Mouse (Mus musculus): ENCODE results near the gene Ndst2. TPM values are rescaled to one million over a fixed set of nuclear protein-coding genes. Genes with fewer than 3 reads are reported as not detected.

Ndst2 gene
- 100 to 1,000 TPM in 21 of 26 experiments, 10 to 100 TPM in 5; 68.3 to 330 (median 160) TPM for total RNA-seq (2018; cell fraction: chromatin; rRNA removed)
- 10 to 100 TPM; 24.5 to 83.9 (median 48.9) TPM for total RNA-seq (2018; cell fraction: cytosol; rRNA removed)
- 100 to 1,000 TPM in 21 of 26 experiments, 10 to 100 TPM in 5; 69.3 to 295 (median 131) TPM for total RNA-seq (2018; cell fraction: nucleus; rRNA removed)
- polyA plus RNA-seq (2018), result 30.3 to 67.9 TPM (median 35.8 TPM) in 3 replicates

- Histone ChIP-seq H3K27ac (peak within 1 kb of the TSS; percentile 95), H3K79me2 (ENCODE audit: inconsistent target) (peaks cover 43% of the 10 kb centered on the region), H3K36me3 (ENCODE audit: inconsistent target) (peaks cover 17% of the 10 kb centered on the region), H3K4me3 (ENCODE audit: inconsistent target) (peak within 1 kb of the TSS; percentile 92)
- under 1% methylated on average over 72 of the region's 81 CpGs for WGBS (ENCODE audit: missing documents)
Measured at GRCm38 (mm10) chr14:20733952-20734774, at the start of gene Ndst2. TSS of gene Ndst2 (minus strand) at chr14:20734562.

- Histone ChIP-seq H3K79me2 (ENCODE audit: inconsistent target) (peaks cover 79% of the 10 kb centered on the region), H3K4me3 (ENCODE audit: inconsistent target) (no peak overlapping the region), H3K27ac (no peak overlapping the region), H3K36me3 (ENCODE audit: inconsistent target) (peaks cover 6% of the 10 kb centered on the region; the same call in 1 of the 2 replicates)
- 71% methylated on average over 6 of the region's 6 CpGs for WGBS (ENCODE audit: missing documents)
Measured at GRCm38 (mm10) chr14:20783526-20783925, 49.2 kb upstream of the Ndst2 start.

- no peak overlapping the region for H3K4me3 ChIP-seq (ENCODE audit: inconsistent target)
- no peak overlapping the region for H3K27ac ChIP-seq
- WGBS (ENCODE audit: missing documents), result 85% methylated on average over 7 of the region's 7 CpGs
- H3K36me3 ChIP-seq (ENCODE audit: inconsistent target), result peaks cover 13% of the 10 kb centered on the region; the same call in 1 of the 2 replicates
- H3K79me2 ChIP-seq (ENCODE audit: inconsistent target), result peaks cover 73% of the 10 kb centered on the region
Measured at GRCm38 (mm10) chr14:20782860-20783259, 48.5 kb upstream of the Ndst2 start.

GRCm38 (mm10) chr14:20780217-20780616, 45.9 kb upstream of the Ndst2 start:
- no peak overlapping the region for H3K27ac ChIP-seq
- H3K36me3 ChIP-seq (ENCODE audit: inconsistent target), result peaks cover 15% of the 10 kb centered on the region; the same call in 1 of the 2 replicates
- H3K79me2 ChIP-seq (ENCODE audit: inconsistent target), result peaks cover 59% of the 10 kb centered on the region
- no peak overlapping the region for H3K4me3 ChIP-seq (ENCODE audit: inconsistent target)
- 84% methylated on average over 8 of the region's 8 CpGs for WGBS (ENCODE audit: missing documents)

- WGBS (ENCODE audit: missing documents), result 92% methylated on average over 8 of the region's 8 CpGs
- H3K36me3 ChIP-seq (ENCODE audit: inconsistent target), result peaks cover 15% of the 10 kb centered on the region; the same call in 1 of the 2 replicates
Measured at GRCm38 (mm10) chr14:20778496-20778895, 44.1 kb upstream of the Ndst2 start.

GRCm38 (mm10) chr14:20775661-20776060, 41.3 kb upstream of the Ndst2 start:
- peaks cover 15% of the 10 kb centered on the region; the same call in 1 of the 2 replicates for H3K36me3 ChIP-seq (ENCODE audit: inconsistent target)
- H3K4me3 ChIP-seq (ENCODE audit: inconsistent target), result no peak overlapping the region
- H3K79me2 ChIP-seq (ENCODE audit: inconsistent target), result peaks cover 44% of the 10 kb centered on the region
- H3K27ac ChIP-seq, result no peak overlapping the region
- 44% methylated on average over 6 of the region's 6 CpGs for WGBS (ENCODE audit: missing documents)

More at GRCm38 (mm10) chr14:20778496-20778895, 44.1 kb upstream of the Ndst2 start:
- Histone ChIP-seq H3K27ac (no peak overlapping the region), H3K79me2 (ENCODE audit: inconsistent target) (peaks cover 64% of the 10 kb centered on the region), H3K4me3 (ENCODE audit: inconsistent target) (no peak overlapping the region)

- Histone ChIP-seq H3K4me3 (ENCODE audit: inconsistent target) (no peak overlapping the region), H3K36me3 (ENCODE audit: inconsistent target) (peaks cover 13% of the 10 kb centered on the region; the same call in 1 of the 2 replicates), H3K79me2 (ENCODE audit: inconsistent target) (peaks cover 34% of the 10 kb centered on the region), H3K27ac (no peak overlapping the region)
- 85% methylated on average over 3 of the region's 3 CpGs for WGBS (ENCODE audit: missing documents)
Measured at GRCm38 (mm10) chr14:20773410-20773809, 39.0 kb upstream of the Ndst2 start.

GRCm38 (mm10) chr14:20772808-20773207, 38.4 kb upstream of the Ndst2 start:
- 27% methylated on average over 6 of the region's 6 CpGs for WGBS (ENCODE audit: missing documents)
- H3K4me3 ChIP-seq (ENCODE audit: inconsistent target), result no peak overlapping the region
- H3K27ac ChIP-seq, result no peak overlapping the region
- peaks cover 7% of the 10 kb centered on the region; the same call in 1 of the 2 replicates for H3K36me3 ChIP-seq (ENCODE audit: inconsistent target)
- H3K79me2 ChIP-seq (ENCODE audit: inconsistent target), result peaks cover 34% of the 10 kb centered on the region

GRCm38 (mm10) chr14:20771941-20772340, 37.6 kb upstream of the Ndst2 start:
- Histone ChIP-seq H3K4me3 (ENCODE audit: inconsistent target) (no peak overlapping the region), H3K36me3 (ENCODE audit: inconsistent target) (peaks cover 5% of the 10 kb centered on the region; the same call in 1 of the 2 replicates), H3K27ac (no peak overlapping the region), H3K79me2 (ENCODE audit: inconsistent target) (peaks cover 34% of the 10 kb centered on the region)
- 89% methylated on average over 3 of the region's 3 CpGs for WGBS (ENCODE audit: missing documents)

- Histone ChIP-seq H3K27ac (no peak overlapping the region), H3K79me2 (ENCODE audit: inconsistent target) (peaks cover 9% of the 10 kb centered on the region), H3K36me3 (ENCODE audit: inconsistent target) (peaks cover 5% of the 10 kb centered on the region; the same call in 1 of the 2 replicates), H3K4me3 (ENCODE audit: inconsistent target) (no peak overlapping the region)
- WGBS (ENCODE audit: missing documents), result 94% methylated on average over 5 of the region's 5 CpGs
Measured at GRCm38 (mm10) chr14:20768581-20768980, 34.2 kb upstream of the Ndst2 start.

GRCm38 (mm10) chr14:20767936-20768335, 33.6 kb upstream of the Ndst2 start:
- WGBS (ENCODE audit: missing documents), result 90% methylated on average over 7 of the region's 7 CpGs
- no peak overlapping the region for H3K4me3 ChIP-seq (ENCODE audit: inconsistent target)
- no peak overlapping the region for H3K27ac ChIP-seq
- H3K79me2 ChIP-seq (ENCODE audit: inconsistent target), result peaks cover 3% of the 10 kb centered on the region; the same call in 1 of the 2 replicates
- peaks cover 9% of the 10 kb centered on the region; the same call in 1 of the 2 replicates for H3K36me3 ChIP-seq (ENCODE audit: inconsistent target)

GRCm38 (mm10) chr14:20765642-20766258, 31.4 kb upstream of the Ndst2 start:
- Histone ChIP-seq H3K79me2 (ENCODE audit: inconsistent target) (no peaks in the 10 kb centered on the region), H3K4me3 (ENCODE audit: inconsistent target) (no peak overlapping the region), H3K36me3 (ENCODE audit: inconsistent target) (peaks cover 28% of the 10 kb centered on the region), H3K27ac (peak overlapping the region; percentile 66)
- 17% methylated on average over 12 of the region's 12 CpGs for WGBS (ENCODE audit: missing documents)

- Histone ChIP-seq H3K27ac (peak overlapping the region; percentile 66; the same call in 1 of the 2 replicates), H3K4me3 (ENCODE audit: inconsistent target) (no peak overlapping the region), H3K79me2 (ENCODE audit: inconsistent target) (no peaks in the 10 kb centered on the region), H3K36me3 (ENCODE audit: inconsistent target) (peaks cover 36% of the 10 kb centered on the region)
- WGBS (ENCODE audit: missing documents), result 93% methylated on average over 5 of the region's 5 CpGs
Measured at GRCm38 (mm10) chr14:20764942-20765341, 30.6 kb upstream of the Ndst2 start.

GRCm38 (mm10) chr14:20758768-20759435, 24.5 kb upstream of the Ndst2 start:
- Histone ChIP-seq H3K79me2 (ENCODE audit: inconsistent target) (no peaks in the 10 kb centered on the region), H3K27ac (no peak overlapping the region), H3K4me3 (ENCODE audit: inconsistent target) (no peak overlapping the region), H3K36me3 (ENCODE audit: inconsistent target) (peaks cover 58% of the 10 kb centered on the region)
- 95% methylated on average over 8 of the region's 8 CpGs for WGBS (ENCODE audit: missing documents)

Measured in macrophage (primary cell).